Comparison of ENCODE assay signal across 22 mouse cellular contexts in genomic region chr3:126878233-126878632, GRCm38 (mm10).
DNase-seq lines count a peak whose midpoint lies in the region; ATAC-seq and TF ChIP-seq lines count a peak whose summit lies in the region.
"Had no signal": no experiment of that assay in that cellular context is flagged by ENCODE, and none has a peak within 500 bp of the region (broad histone marks: within the 10 kb centered on the region; RNA-seq: fewer than 3 reads in every experiment).

No protein-coding gene starts in this region.

- DNase-seq in intestine, embryonic 14.5 days (ENCODE audit: low spot score): no peak
- DNase-seq in lung, postnatal 4 days: no peak
- no peak for DNase-seq in forebrain, embryonic 11.5 days (ENCODE audit: low spot score)
- DNase-seq in heart, adult 2 months: no peak
- no peak for DNase-seq in lung, postnatal 0 days (ENCODE audit: low spot score)
- DNase-seq: adrenal gland, adult 2 months; adrenal gland, adult 8-10 months; adrenal gland, postnatal 10 days; adrenal gland, postnatal 14 days; adrenal gland, postnatal 25 days; adrenal gland, postnatal 36 days; B cell, adult 2 months; cerebellum, adult 11 months; cerebellum, adult 11-12 months had no signal

- H3K4me3 ChIP-seq in intestine, embryonic 14.5 days (ENCODE audit: low read depth, low read length): no peak overlapping the region
- H3K4me3 ChIP-seq in intestine, embryonic 15.5 days (replicated peaks): no peak overlapping the region
- no peak overlapping the region for H3K4me3 ChIP-seq in intestine, embryonic 16.5 days (ENCODE audit: low read length)
- no peak overlapping the region for H3K4me3 ChIP-seq in intestine, postnatal 0 days (ENCODE audit: low read depth, low read length)
- H3K4me3 ChIP-seq in forebrain, embryonic 11.5 days (ENCODE audit: low read depth, low read length): no peak overlapping the region
- H3K4me3 ChIP-seq in heart, adult 2 months: no peak overlapping the region
- no peak overlapping the region for H3K4me3 ChIP-seq in lung, postnatal 0 days (ENCODE audit: low read depth, low read length)

- H3K4me1 ChIP-seq in intestine, embryonic 14.5 days (replicated peaks; ENCODE audit: control insufficient read depth, insufficient read depth, low read length): no peaks in the 10 kb centered on the region
- H3K4me1 ChIP-seq in intestine, embryonic 15.5 days (replicated peaks): no peaks in the 10 kb centered on the region
- no peaks in the 10 kb centered on the region for H3K4me1 ChIP-seq in intestine, embryonic 16.5 days (ENCODE audit: control insufficient read depth, insufficient read depth, low read length)
- no peaks in the 10 kb centered on the region for H3K4me1 ChIP-seq in intestine, postnatal 0 days (replicated peaks; ENCODE audit: control insufficient read depth, insufficient read depth, low read length)
- no peaks in the 10 kb centered on the region for H3K4me1 ChIP-seq in forebrain, embryonic 11.5 days (replicated peaks; ENCODE audit: control insufficient read depth, insufficient read depth, low read length)
- H3K4me1 ChIP-seq in heart, adult 2 months (ENCODE audit: control insufficient read depth, insufficient read depth, low read length): no peaks in the 10 kb centered on the region
- H3K4me1 ChIP-seq in lung, postnatal 0 days (ENCODE audit: insufficient read depth, low read depth, low read length): no peaks in the 10 kb centered on the region

- no peak overlapping the region for H3K4me2 ChIP-seq in intestine, embryonic 14.5 days (ENCODE audit: low read length)
- no peak overlapping the region for H3K4me2 ChIP-seq in intestine, embryonic 15.5 days (replicated peaks)
- no peak overlapping the region for H3K4me2 ChIP-seq in intestine, embryonic 16.5 days (ENCODE audit: low read depth, low read length)
- no peak overlapping the region for H3K4me2 ChIP-seq in intestine, postnatal 0 days (replicated peaks; ENCODE audit: low read depth)
- no peak overlapping the region for H3K4me2 ChIP-seq in forebrain, embryonic 11.5 days (ENCODE audit: low read depth, low read length, severe bottlenecking)
- no peak overlapping the region for H3K4me2 ChIP-seq in lung, postnatal 0 days (replicated peaks; ENCODE audit: low read depth, low read length)

- intact Hi-C loops in heart, adult 2 months (cut with DNase I): no loop called here

- no peak for TF ChIP-seq EP300 in heart, adult 2 months (IDR thresholded peaks at IDR 0.05; ENCODE audit: insufficient read depth, low read depth, low read length)
- no peak for TF ChIP-seq EP300 in lung, postnatal 0 days (IDR thresholded peaks at IDR 0.05)

- H3K79me2 ChIP-seq in heart, adult 2 months (replicated peaks; ENCODE audit: control insufficient read depth, insufficient read depth, low read length): no peaks in the 10 kb centered on the region

- H3K9ac ChIP-seq in intestine, embryonic 14.5 days (ENCODE audit: low read length): no peak overlapping the region
- H3K9ac ChIP-seq in intestine, embryonic 15.5 days: no peak overlapping the region
- H3K9ac ChIP-seq in intestine, embryonic 16.5 days (ENCODE audit: low read depth, low read length): no peak overlapping the region
- H3K9ac ChIP-seq in intestine, postnatal 0 days (ENCODE audit: low read depth, low read length): no peak overlapping the region
- H3K9ac ChIP-seq in forebrain, embryonic 11.5 days (ENCODE audit: low read length): no peak overlapping the region
- no peak overlapping the region for H3K9ac ChIP-seq in heart, adult 2 months (ENCODE audit: low read depth, low read length)
- H3K9ac ChIP-seq in lung, postnatal 0 days (replicated peaks; ENCODE audit: low read depth): no peak overlapping the region

- WGBS in intestine, embryonic 14.5 days: 32% methylated on average over 1 of the region's 1 CpGs
- 31% methylated on average over 1 of the region's 1 CpGs for WGBS in intestine, embryonic 15.5 days
- 16% methylated on average over 1 of the region's 1 CpGs for WGBS in intestine, embryonic 16.5 days
- 19% methylated on average over 1 of the region's 1 CpGs for WGBS in intestine, postnatal 0 days
- WGBS in forebrain, embryonic 11.5 days: 63% methylated on average over 1 of the region's 1 CpGs
- WGBS in heart, adult 2 months: 49% methylated on average over 1 of the region's 1 CpGs
- 18% methylated on average over 1 of the region's 1 CpGs for WGBS in lung, postnatal 0 days

- TF ChIP-seq POLR2A in heart, adult 2 months (IDR thresholded peaks at IDR 0.05; ENCODE audit: insufficient read depth, low read depth, low read length): no peak

- H3K27ac ChIP-seq in intestine, embryonic 14.5 days (ENCODE audit: low read depth): no peak overlapping the region
- no peak overlapping the region for H3K27ac ChIP-seq in intestine, embryonic 15.5 days
- no peak overlapping the region for H3K27ac ChIP-seq in intestine, embryonic 16.5 days (ENCODE audit: low read length)
- H3K27ac ChIP-seq in intestine, postnatal 0 days (ENCODE audit: low read depth, low read length): no peak overlapping the region
- no peak overlapping the region for H3K27ac ChIP-seq in forebrain, embryonic 11.5 days (ENCODE audit: low read depth, low read length)
- no peak overlapping the region for H3K27ac ChIP-seq in heart, adult 2 months
- H3K27ac ChIP-seq in lung, postnatal 0 days (ENCODE audit: low read length): no peak overlapping the region

- TF ChIP-seq CTCF in intestine, postnatal 0 days (IDR thresholded peaks at IDR 0.05; ENCODE audit: low read depth): no peak
- no peak for TF ChIP-seq CTCF in heart, adult 2 months (IDR thresholded peaks at IDR 0.05)
- TF ChIP-seq CTCF in lung, postnatal 0 days (IDR thresholded peaks at IDR 0.05): no peak

- peak; percentile 85 for ATAC-seq in intestine, embryonic 14.5 days (replicated peaks; ENCODE audit: low FRiP score, low TSS enrichment, low read depth)
- peak; percentile 97 for ATAC-seq in intestine, embryonic 15.5 days
- peak; percentile 96 for ATAC-seq in intestine, embryonic 16.5 days
- peak; percentile 89 for ATAC-seq in intestine, postnatal 0 days
- no peak for ATAC-seq in forebrain, embryonic 11.5 days (replicated peaks; ENCODE audit: low FRiP score)
- no peak for ATAC-seq in lung, postnatal 0 days
- ATAC-seq: activated CD4-positive, CD25-positive, alpha-beta regulatory T cell, adult 4 months; CD4-positive, CD25-positive, alpha-beta regulatory T cell, adult 4 months; Patski had no signal

- no peaks in the 10 kb centered on the region for H3K36me3 ChIP-seq in intestine, embryonic 14.5 days (ENCODE audit: control insufficient read depth, insufficient read depth, low read length)
- H3K36me3 ChIP-seq in intestine, embryonic 15.5 days: no peaks in the 10 kb centered on the region
- no peaks in the 10 kb centered on the region for H3K36me3 ChIP-seq in intestine, embryonic 16.5 days (ENCODE audit: control insufficient read depth, insufficient read depth, low read length)
- no peaks in the 10 kb centered on the region for H3K36me3 ChIP-seq in intestine, postnatal 0 days (ENCODE audit: control insufficient read depth, insufficient read depth)
- H3K36me3 ChIP-seq in forebrain, embryonic 11.5 days (ENCODE audit: control insufficient read depth, insufficient read depth, low read length): no peaks in the 10 kb centered on the region
- H3K36me3 ChIP-seq in heart, adult 2 months (ENCODE audit: control insufficient read depth, insufficient read depth, low read length): no peaks in the 10 kb centered on the region
- no peaks in the 10 kb centered on the region for H3K36me3 ChIP-seq in lung, postnatal 0 days (ENCODE audit: insufficient read depth, low read length)
- H3K36me3 ChIP-seq: G1E had no signal

- no peaks in the 10 kb centered on the region for H3K9me3 ChIP-seq in intestine, embryonic 14.5 days (ENCODE audit: control insufficient read depth, low read length)
- H3K9me3 ChIP-seq in intestine, embryonic 15.5 days: no peaks in the 10 kb centered on the region
- H3K9me3 ChIP-seq in intestine, embryonic 16.5 days (ENCODE audit: control insufficient read depth, low read length): no peaks in the 10 kb centered on the region
- H3K9me3 ChIP-seq in intestine, postnatal 0 days (ENCODE audit: control insufficient read depth): peaks cover 12% of the 10 kb centered on the region; the same call in 1 of the 2 replicates
- H3K9me3 ChIP-seq in forebrain, embryonic 11.5 days (ENCODE audit: control insufficient read depth, low read length): no peaks in the 10 kb centered on the region
- no peaks in the 10 kb centered on the region for H3K9me3 ChIP-seq in lung, postnatal 0 days (ENCODE audit: low read length)
- H3K9me3 ChIP-seq: G1E had no signal

- H3K27me3 ChIP-seq in intestine, embryonic 14.5 days (replicated peaks; ENCODE audit: control insufficient read depth, insufficient read depth, low read length): no peaks in the 10 kb centered on the region
- no peaks in the 10 kb centered on the region for H3K27me3 ChIP-seq in intestine, embryonic 15.5 days (replicated peaks)
- H3K27me3 ChIP-seq in intestine, embryonic 16.5 days (replicated peaks; ENCODE audit: control insufficient read depth, insufficient read depth, low read length): no peaks in the 10 kb centered on the region; the same call in none of the 2 replicates
- peaks cover 29% of the 10 kb centered on the region for H3K27me3 ChIP-seq in intestine, postnatal 0 days (replicated peaks; ENCODE audit: control insufficient read depth, insufficient read depth, low read length)
- no peaks in the 10 kb centered on the region for H3K27me3 ChIP-seq in forebrain, embryonic 11.5 days (ENCODE audit: control insufficient read depth, insufficient read depth, low read length)
- H3K27me3 ChIP-seq in heart, adult 2 months (ENCODE audit: control insufficient read depth, insufficient read depth, low read length): no peaks in the 10 kb centered on the region
- H3K27me3 ChIP-seq in lung, postnatal 0 days (replicated peaks; ENCODE audit: insufficient read depth, low read length): no peaks in the 10 kb centered on the region
- H3K27me3 ChIP-seq: CH12.LX, Patski had no signal

Comparison
In these comparisons a context has a peak if more than half of its experiments do, and no peak if none do; other contexts are left out.
1. ATAC-seq: peak in intestine, embryonic 14.5 days (single experiment), intestine, embryonic 15.5 days (single experiment), intestine, embryonic 16.5 days (single experiment) and intestine, postnatal 0 days (single experiment); none in forebrain, embryonic 11.5 days (single experiment) and lung, postnatal 0 days (single experiment).